Mouse (Mus musculus) G1E-ER4 (cell line): ENCODE measurements around the gene Scrt2. TPM values are rescaled to one million over a fixed set of nuclear protein-coding genes. Genes with fewer than 3 reads are reported as not detected.
A peak's percentile ranks its signal among the peaks of the same experiment; 100 is the strongest.

Experiments
- GATA1 ChIP-seq: IDR thresholded peaks from one replicate; pipeline ENCODE4 v1.8.0; 2012; ENCODE audit warnings: low read length, inconsistent platforms
- polyA plus RNA-seq: library from polyadenylated mRNA; stranded (reverse); fragments of >175 nt; gene quantifications from 2 replicates; pipeline ENCODE4 v1.2.3, GENCODE M21; 2012

Gene Scrt2
- polyA plus RNA-seq, 1 experiment, result not detected

GRCm38 (mm10) chr2:152114057-152114975 is 33.0 kb downstream of the Scrt2 start:
- no peak for TF ChIP-seq GATA1

- TF ChIP-seq GATA1, result no peak
These were observed 36.4 kb downstream of the Scrt2 start for GRCm38 (mm10) chr2:152117694-152118093.

GRCm38 (mm10) chr2:152119228-152119865 is 38.0 kb downstream of the Scrt2 start:
- TF ChIP-seq GATA1, result no peak

- peak; percentile 57 for TF ChIP-seq GATA1
These were observed 41.6 kb downstream of the Scrt2 start for GRCm38 (mm10) chr2:152122896-152123295.

- no peak for TF ChIP-seq GATA1
These were observed 47.3 kb downstream of the Scrt2 start for GRCm38 (mm10) chr2:152128597-152128996.

GRCm38 (mm10) chr2:152129778-152130177 is 48.4 kb downstream of the Scrt2 start:
- TF ChIP-seq GATA1, result no peak

- TF ChIP-seq GATA1, result no peak
These were observed 50.7 kb downstream of the Scrt2 start for GRCm38 (mm10) chr2:152132016-152132415.

- TF ChIP-seq GATA1, result no peak
These were observed 51.4 kb downstream of the Scrt2 start for GRCm38 (mm10) chr2:152132691-152133090.

- TF ChIP-seq GATA1, result no peak
These were observed 58.1 kb downstream of the Scrt2 start for GRCm38 (mm10) chr2:152139191-152139987.

- no peak for TF ChIP-seq GATA1
These were observed 59.6 kb downstream of the Scrt2 start for GRCm38 (mm10) chr2:152140941-152141340.

GRCm38 (mm10) chr2:152141491-152141890 is 60.2 kb downstream of the Scrt2 start:
- no peak for TF ChIP-seq GATA1

GRCm38 (mm10) chr2:152142046-152142445 is 60.7 kb downstream of the Scrt2 start:
- no peak for TF ChIP-seq GATA1

- no peak for TF ChIP-seq GATA1
These were observed 61.2 kb downstream of the Scrt2 start for GRCm38 (mm10) chr2:152142571-152142970.

- no peak for TF ChIP-seq GATA1
These were observed 62.2 kb downstream of the Scrt2 start, which contains the start of gene Tcf15 for GRCm38 (mm10) chr2:152143279-152144157. Tcf15 (plus strand) TSS chr2:152143561.

GRCm38 (mm10) chr2:152144158-152144450 is 62.8 kb downstream of the Scrt2 start:
- TF ChIP-seq GATA1, result no peak
